Mouse (Mus musculus): ENCODE results near the gene Ankrd33b. TPM values are rescaled to one million over a fixed set of nuclear protein-coding genes. Genes with fewer than 3 reads are reported as not detected.
A peak's percentile ranks its signal among the peaks of the same experiment; 100 is the strongest.

Ankrd33b gene
- total RNA-seq, 4 experiments from 2014 or later: 26.4 to 31.4 (median 29.1) TPM

DNA sequence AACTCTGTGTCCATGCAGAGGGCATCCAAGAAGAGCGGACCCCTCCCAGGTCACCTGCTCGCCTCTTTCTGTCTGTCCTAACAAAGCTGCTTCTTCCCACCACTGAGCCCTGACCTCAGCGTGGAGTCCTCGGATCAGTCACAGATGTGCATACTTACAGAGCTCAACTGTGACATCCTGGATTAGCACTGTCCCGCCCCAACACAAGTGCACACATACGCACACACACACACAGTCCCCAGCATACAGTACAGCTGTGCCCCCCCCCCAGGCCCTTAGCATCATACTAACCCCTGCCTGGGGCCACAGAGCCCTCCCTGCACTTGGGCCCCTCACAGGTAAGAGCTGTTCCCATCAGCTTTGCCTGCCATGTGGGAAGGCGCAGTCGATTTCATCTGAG lies 102.1 kb downstream of the Ankrd33b start:
- no peak for DNase-seq (ENCODE audit: low spot score)

DNA sequence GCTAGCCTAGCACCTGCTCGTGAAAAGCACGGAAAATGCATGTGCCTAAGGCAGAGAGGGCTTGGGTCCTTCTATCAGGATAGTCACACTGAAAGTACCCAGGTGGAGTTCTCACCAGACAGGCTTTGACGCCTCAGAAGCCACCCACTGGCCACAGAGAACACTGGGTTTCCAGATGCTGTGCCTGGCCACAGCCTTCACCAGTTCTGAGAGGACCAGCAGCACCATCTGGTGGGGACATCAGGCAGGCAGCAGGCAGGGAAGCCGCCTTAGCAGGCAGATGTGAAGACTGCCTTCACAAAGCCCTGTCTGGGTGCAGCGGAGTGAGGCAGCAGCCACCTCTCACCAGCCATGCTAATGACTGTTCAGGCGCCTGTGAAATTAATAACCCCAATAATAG lies 102.7 kb downstream of the Ankrd33b start:
- peak; percentile 66 for DNase-seq (ENCODE audit: low spot score)

DNA sequence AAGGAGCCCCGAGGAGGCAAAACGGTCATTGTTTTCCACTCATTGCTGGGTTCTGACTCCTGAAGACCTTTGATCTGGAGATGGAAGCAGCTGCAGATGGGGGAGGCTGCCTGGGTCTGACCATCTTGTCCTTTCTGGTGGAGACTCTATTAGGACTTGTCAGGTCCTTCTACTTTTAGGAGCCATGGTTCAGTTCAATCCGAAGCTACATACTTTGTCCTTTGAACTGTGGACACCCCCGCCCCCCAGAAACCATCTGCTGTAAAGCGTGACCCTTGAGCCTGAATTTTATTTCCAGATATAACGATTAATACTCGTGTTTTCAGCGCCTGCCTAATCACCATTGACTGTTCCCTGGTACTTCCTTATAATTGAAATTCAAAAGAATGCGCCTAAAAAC lies 105.2 kb downstream of the Ankrd33b start:
- no peak for DNase-seq (ENCODE audit: low spot score)

DNA sequence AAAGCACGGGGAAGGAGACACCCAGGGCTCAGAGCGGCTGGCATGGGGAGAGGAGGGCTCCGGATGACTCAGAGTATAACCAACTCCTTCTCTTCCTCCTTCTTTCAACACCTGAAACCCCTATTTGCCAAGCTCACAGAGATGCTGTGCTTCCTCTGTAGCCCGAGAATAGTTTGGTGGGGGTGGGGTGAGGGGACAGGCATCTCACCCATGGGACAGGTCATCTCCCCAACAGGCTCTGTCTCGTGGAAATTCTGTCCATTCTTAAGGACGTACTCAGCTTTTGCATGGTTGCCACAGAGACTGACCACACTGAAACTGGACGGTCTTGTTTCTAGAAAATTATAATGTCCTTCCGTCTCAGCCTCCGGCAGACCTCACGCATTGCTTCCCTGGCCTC lies 106.4 kb downstream of the Ankrd33b start:
- no peak for DNase-seq (ENCODE audit: low spot score)

DNA sequence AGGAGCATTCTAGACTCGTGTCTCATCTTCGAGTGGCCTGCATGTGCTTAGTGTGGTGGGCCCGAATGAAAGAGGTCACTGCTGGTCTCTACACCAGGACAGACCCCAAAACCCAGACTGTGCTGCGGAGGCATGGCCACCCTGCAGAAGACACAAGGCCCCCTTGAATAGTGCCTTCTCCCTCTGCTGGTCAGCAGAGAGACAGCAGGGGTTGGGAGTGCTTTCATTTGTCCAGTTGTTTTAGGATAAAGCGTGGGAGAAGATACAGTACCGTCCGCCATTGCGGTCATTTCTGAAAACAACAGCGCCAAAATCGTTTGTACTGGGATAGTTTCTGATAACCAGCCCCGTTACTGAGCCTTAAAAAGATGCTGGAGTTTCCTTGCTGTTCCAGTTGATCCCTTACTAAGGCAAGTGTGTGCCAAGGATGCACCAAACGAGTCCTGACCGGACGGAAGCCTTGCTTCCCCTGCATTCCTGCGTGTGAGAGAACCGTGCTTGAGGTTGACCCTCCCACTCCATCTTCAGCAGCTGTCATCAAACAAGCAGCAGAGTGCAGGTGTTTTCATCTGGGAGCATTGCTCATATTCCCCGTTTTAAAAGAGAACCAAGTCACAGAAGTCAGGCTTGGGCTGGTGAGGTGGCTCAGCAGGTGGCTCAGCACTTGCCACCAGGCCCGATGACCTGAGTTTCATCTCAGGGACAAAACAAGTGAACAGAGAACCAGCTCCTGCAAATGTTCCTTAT lies 108.7 kb downstream of the Ankrd33b start:
- DNase-seq (ENCODE audit: low spot score): no peak

DNA sequence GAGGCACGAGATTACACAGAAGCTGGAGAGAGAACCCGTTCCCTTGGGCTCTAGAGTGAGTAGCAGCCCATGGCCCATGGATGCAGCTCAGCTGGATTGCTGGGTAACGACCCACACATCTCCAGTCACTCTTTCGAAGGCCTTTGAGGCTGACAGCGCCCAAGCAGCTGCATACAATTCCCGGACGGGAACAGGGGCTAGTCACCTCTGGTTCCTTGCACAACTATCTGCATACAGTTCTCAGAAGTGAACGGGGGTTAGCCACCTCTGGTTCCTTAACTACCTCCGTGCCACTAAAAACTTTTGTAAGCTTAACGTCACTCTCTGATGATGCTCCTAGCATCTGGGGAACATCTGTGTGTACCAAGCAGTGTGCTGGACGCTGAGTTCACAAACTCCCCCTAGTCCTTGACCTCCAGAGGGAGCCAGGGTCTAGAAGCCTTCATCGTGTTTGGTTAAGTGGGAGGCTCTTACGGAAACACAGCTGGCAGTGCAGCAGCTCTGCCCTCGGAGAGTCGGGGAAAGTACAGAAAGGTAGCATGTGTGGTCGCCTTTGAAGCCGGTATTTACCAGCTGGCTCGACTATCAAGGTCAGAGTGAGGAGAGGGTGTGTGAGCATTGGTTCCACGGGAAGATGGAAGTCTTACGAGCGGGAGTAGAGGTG lies 109.4 kb downstream of the Ankrd33b start:
- no peak for DNase-seq (ENCODE audit: low spot score)

DNA sequence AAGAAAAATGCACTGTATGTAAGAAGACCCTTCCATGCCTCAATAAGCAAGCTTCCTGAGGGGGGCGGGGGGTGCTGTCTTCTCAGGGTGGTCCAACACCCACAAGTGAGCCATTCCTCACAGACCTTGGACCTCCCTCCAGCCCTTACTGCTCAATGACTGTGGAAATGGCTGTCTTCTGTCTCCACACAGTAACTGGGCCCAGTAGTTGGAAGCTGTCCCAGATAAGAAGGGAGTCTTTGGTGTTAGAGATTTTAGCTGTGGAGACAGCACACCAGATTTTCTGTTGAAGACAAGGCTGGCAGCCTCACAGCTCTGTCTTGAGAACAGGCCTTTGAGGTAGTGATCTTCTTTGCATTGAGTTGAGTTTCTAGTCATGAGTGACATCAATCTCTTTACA lies 110.2 kb downstream of the Ankrd33b start:
- no peak for DNase-seq (ENCODE audit: low spot score)

DNA sequence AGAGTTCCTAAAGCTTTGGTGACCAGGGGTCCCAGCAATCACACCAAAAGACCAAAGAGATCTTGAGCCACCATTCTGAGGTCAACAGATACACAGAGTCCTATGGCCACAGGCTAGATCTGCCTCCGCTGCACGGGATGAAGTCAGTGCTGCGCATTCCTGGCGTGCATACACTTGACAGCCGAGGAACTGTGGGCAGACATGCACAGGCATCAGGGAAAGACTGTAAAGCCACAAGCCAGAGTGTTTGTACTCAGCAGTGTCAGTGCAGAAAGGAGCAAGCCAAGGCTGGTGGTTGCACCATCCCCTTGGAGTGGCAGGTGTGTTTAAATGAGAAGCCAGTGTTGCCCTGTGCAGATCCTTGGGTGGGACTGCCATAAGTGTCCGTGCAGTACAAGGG lies 111.8 kb downstream of the Ankrd33b start:
- no peak for DNase-seq (ENCODE audit: low spot score)

DNA sequence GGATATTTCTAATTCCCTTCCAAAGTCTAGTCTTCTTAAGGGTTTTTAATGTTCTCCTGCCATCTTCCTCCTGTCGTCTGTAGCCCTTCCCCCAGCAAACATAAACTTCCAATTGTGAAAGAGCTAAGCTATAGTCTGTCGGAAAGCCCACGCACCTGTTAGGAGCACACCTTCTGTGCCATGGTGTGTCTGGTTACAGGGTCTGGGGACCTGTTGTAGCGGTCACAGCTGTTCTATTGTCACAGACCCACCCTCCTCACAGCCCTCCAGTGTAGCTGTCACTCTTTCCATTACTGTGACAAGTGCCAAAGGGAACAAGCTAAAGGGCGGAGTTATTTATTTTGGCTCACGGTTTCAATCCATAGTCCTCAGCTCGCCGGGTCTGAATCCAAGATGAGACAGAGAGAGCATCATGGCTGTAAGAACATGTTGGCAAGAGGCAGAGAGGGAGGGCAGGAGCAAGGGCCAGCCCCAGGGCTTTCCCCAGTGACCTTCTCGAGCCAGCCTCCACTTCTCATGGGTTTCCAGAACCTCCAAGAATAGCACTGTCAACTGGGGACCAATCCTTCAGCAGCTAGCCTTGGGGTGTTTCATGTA lies 112.5 kb downstream of the Ankrd33b start:
- DNase-seq (ENCODE audit: low spot score): no peak

DNA sequence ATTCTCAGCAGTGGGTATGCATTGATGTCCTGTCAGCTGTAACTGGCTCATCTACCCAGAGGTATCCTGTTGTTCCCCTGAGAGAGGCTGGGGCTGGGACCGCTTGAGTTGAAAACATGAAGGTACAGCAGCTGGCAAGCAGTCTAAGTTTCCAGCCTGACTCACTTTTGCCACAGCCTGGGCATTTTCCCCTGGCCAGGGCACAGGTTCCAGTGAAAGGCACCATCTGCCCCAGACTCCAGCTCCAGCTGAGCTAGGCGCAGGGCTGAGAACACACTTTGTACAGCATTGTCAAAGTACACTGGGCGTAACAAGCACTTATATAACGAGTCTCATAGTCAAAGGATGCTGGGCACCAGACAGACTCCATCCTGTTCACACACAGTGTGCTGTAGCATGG lies 113.6 kb downstream of the Ankrd33b start:
- no peak for DNase-seq (ENCODE audit: low spot score)

DNA sequence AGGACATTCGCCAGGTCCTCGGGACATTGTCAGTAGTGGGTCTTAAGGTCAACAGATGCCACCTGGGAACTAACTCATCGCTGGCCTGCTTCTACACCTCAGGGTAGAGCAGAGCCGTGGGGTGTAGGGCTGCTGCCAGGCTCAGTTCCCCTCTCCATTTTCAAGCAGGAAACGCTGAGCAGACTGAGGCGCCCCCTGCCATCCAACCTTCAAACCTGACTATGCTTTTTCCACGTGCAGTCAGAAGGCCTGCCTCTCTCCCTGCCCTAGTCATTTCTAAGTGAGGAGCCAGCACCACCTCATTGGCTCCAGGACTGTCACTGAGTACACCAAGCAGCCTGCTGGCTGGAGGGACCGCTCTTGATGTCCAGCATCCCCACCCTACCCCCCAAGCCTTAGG lies 114.1 kb downstream of the Ankrd33b start:
- DNase-seq (ENCODE audit: low spot score): no peak

DNA sequence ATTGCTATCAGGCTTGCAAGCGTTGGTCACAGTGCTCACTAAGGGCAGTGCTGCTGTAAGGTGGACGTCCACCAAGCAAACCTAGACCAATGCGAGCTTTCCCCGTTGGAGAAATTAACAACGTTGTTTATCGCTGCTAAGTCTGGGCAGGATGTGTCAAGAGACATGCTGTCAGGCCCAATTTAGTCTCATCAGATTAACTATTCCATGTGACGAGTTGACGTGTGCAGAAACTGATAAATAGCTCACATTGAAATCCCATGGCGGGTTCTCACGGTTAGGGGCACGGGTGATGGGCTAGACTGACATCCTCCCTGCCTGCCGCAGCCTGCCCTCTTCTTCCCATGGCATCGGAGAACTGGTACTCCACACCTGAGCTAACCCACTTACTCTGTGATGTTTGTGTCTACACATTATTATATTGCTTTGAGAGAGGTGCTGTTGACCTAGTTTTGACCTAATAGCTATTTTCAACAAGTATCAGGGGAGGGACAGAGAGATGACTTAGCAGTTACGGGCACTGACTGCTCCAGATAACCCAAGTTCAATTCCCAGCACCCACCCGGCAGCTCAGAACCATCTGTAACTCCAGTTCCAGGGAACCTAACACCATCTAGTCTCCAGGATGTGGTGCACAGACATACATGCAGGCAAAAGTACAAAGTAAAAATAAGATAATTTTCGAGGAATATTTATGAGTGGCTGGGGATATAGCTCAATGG lies 114.8 kb downstream of the Ankrd33b start:
- no peak for DNase-seq (ENCODE audit: low spot score)

DNA sequence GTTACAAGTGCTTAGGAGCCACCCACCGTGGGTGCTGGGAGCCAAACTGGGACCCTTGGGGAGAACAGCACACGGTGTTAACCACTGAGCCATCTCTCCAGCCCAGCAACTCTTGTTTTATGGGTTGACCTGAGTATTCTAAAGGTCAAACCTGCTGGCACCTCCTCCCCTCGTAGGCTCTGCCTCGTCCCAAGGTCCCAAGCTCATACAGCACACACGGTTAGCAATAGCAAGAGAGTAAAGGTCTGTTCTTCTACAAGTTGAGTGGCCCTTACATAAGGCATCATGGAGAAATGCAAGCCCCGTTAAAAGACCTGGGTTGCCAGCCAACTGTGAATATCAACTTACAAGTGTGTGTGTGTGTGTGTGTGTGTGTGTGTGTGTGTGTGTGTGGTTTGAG lies 116.3 kb downstream of the Ankrd33b start:
- no peak for DNase-seq (ENCODE audit: low spot score)

DNA sequence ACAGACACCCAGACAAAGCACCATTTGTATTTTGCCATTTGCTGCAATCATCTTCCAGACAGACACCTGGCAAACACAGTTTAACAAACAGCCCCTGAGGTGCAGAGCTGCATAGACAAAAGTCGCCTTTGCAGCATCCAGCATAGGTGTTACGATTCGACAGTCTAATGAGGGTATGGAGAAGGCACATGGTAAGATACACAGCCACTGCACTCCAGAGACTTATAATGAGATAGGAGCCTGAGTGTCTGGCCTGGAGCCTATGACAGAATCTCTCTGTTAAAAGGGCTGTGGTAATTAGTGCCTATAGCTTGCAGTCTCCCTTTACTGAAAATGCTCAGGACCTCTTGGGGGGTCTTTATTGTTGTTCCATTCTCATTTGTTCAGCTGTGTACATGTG lies 116.8 kb downstream of the Ankrd33b start:
- no peak for DNase-seq (ENCODE audit: low spot score)

DNA sequence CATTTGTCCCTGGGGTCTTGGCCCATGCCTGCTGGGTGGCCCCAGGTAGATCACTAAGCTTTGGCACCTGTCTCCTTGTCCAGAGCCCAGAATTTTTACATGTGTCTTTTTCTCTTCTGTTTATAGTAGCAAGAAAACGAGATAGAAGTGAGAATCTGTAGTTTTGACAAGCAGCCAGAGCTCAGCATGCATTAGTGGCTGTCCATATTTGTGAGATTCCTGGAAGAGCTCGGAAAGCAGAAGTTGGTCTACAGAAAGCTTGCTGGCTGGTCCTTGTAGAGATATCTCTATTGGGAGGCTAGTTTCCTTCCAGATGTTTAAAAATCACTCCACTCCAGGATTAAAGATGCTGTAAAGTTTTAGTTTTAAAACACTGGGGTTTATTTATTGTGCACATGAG lies 117.5 kb downstream of the Ankrd33b start:
- no peak for DNase-seq (ENCODE audit: low spot score)

DNA sequence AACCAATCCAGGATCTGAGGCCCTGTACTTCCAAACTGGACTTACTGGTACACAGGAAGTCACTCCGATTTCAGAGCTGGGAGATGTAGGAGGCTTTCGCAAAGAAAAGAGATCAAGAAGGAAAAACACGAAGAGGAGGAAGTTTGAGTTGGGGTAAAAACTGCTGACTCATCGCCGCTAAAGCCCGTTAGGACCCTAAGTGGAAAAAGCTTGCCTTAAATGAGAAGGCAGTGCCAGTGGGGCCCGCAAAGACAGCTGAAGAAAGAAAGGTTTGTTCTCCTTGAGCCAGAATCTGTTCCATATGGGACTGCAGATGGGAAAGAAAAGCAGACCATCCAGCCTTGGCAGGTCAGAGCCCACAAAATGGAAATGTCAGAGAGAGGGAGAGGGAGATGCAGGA lies 118.6 kb downstream of the Ankrd33b start:
- no peak for DNase-seq (ENCODE audit: low spot score)

DNA sequence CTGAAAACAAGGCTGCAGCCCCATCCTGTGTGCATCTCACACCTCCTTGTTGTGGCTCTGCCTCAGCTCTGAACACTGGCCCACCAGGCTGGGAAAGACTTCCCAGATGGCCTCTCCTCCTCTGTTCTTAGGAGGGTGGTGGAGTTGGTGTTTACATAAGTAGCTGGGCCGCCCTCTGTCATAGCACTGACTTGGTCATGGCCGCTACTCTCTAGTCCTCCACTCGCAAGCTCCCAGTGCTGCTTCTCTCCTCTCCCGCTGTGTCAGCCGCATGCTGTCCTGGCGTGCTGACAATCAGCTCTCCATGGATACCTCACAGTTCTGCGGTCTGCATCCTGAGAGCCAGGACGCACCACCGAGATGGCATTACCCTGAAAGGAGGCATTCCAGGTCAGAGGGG lies 120.5 kb downstream of the Ankrd33b start:
- DNase-seq (ENCODE audit: low spot score): no peak

DNA sequence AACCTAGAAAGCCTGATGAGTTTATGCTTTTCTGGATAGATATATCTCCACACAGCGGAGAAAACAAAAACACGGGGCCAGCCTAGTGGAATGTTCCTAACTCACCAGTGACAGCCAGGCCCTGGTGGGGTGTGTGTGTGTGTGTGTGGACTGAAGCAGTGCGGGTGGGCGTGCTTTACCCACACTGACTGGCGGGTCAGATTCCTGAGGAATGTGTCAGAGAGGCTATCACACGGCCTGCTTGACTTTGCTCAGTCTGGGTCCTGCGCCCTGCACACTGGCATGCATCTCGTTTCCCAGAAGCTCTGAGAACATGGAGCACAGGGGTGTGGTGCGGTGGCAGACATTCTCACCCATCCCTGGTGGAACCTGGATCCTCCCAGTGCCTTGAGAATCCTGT lies 121.6 kb downstream of the Ankrd33b start:
- DNase-seq (ENCODE audit: low spot score): no peak

DNA sequence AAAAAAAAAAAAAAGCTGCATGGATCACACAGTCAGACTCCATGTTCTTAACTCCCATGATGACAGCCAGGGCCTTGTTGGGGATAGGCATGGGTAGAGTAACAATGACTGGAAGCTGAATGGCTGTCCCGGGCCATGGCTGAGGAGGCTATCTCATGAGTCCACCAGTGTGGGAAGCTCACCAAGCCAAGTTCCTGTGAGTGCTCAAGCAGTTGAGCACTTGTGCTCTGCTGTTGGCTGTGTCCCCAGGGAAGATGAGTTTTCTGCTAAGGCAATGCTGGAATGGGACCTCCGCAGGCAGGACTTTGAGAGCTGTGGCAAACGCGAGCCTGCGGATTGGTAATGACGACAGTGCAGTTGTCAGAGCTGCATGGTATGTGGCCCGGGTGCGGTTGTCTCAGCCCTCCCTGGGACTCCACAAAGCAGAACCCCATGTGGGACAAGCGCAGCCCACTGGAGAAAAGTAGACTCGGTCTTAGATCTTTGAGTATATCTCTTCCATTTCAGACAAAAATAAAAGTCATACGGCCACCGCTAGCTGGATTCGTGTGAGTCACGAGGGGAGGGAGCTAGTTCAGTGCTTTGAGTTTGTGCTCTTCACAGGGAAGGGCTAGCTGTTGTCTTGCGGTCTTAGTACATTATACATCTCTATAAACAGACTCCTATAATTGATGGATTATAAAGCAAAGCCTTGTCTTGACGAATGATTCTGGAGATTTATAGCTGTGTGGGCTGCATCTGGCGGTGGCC lies 122.7 kb downstream of the Ankrd33b start:
- no peak for DNase-seq (ENCODE audit: low spot score)

DNA sequence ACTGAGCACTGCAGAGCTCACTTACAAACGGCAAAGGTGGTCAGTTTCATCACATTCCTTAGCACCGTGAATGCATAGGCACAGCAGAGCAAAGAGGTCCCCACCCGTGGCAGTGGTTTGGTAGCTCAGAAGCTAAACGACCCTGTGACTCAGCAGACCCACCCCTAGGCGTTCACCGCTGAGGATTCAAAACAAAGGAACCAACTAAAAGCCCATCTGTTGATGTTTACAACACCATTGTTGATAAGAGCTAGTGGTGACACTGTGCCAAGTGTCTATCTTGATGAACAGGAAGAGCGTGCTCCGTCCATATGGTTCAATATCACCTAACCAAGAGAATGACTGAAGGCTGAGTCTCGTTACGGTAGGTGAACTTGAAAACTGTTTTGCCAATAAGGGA lies 124.3 kb downstream of the Ankrd33b start:
- DNase-seq (ENCODE audit: low spot score): no peak

Measured in heart, adult 8-10 months (tissue).